Mouse (Mus musculus) bone marrow macrophage, adult 2 months (primary cell): Measurements from ENCODE around the gene Edem1.

ENCODE experiments used
- CTCF ChIP-seq: IDR thresholded peaks from 2 replicates; pipeline ENCODE4 v1.5.1; 2012; ENCODE audit warnings: low read depth, mild to moderate bottlenecking, low read length, moderate library complexity
- POLR2A ChIP-seq: IDR thresholded peaks from 2 replicates; pipeline ENCODE4 v1.6.1; 2012; ENCODE audit warnings: mild to moderate bottlenecking, low read depth, low read length, borderline replicate concordance

DNA sequence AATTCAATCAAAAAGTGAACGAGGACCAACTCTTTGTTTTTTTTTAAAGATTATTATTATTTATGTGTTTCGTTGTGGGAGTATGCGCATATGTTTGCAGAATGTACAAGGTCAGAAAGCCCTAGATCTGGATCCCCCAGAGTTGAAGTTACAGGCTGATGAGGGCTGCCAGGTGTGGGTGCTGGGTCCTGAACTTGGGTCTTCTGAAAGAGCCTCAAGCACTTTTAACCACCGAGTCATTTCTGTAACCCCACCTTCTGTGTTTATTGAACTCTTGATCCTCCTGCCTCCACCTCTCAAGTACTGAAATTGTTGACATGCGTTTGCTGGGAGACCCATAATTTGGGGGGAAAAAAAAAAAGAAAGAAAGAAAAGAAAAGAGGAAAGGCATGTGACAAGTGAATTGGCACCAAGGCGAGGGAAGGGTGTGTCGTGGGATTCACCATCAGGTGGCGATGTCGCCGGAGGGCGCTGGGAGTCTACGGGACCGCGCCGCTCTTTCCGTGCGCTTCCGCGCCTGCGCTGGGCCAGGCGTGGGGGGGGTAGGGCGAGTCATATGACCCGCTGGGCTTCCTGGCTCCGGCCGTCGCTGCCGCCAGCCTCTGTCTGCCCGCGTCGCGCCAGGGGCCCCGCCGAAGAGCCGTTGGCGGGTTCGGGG lies 45.8 kb upstream of the Edem1 start, which contains the start of gene Arl8b:
- TF ChIP-seq CTCF (peak; percentile 59), POLR2A (no peak)
